Mouse (Mus musculus) cerebellum, adult 2 months (tissue): ENCODE data around the gene Slc7a3.

Experiments
- CTCF ChIP-seq: fragments of 200-500 bp; IDR thresholded peaks from 2 replicates; pipeline ENCODE4 v1.5.1; 2011; ENCODE audit warnings: low read depth, mild to moderate bottlenecking, control low read depth, low read length, moderate library complexity, borderline replicate concordance; ENCODE audit not compliant: insufficient read depth
- POLR2A ChIP-seq: fragments of 200-500 bp; IDR thresholded peaks from 2 replicates; pipeline ENCODE4 v1.6.1; 2011; ENCODE audit warnings: low read length, control low read depth, borderline replicate concordance; ENCODE audit not compliant: insufficient read depth

DNA sequence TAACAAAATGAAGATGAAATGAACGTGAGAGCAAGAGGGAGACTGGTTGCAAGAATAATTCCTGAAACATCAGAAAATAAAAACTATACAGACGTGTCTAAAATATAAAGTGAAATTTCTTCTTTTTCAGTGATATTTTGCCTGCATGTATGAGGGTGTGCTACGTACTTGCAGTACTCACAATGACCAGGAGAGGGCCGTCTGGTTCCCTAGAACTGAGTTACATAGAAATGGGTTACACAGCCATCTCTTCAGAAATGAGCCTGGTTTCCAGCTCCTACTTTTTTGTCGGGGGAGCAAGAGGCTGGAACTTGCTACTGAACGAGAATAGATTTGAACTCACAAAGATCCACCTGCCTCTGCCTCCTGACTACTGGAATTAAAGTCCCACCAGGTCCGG, 45.2 kb upstream of the Slc7a3 start:
- TF ChIP-seq POLR2A (no peak), CTCF (peak; percentile 53; the same call in 1 of the 2 replicates)
